Mouse (Mus musculus) myocyte (in vitro differentiated cells): ENCODE measurements around the gene A530016L24Rik.

Source experiments
- CEBPB ChIP-seq: IDR thresholded peaks from 2 replicates; pipeline ENCODE4 v1.6.1; 2011; ENCODE audit warnings: mild to moderate bottlenecking, moderate library complexity; ENCODE audit not compliant: poor library complexity, insufficient read depth, severe bottlenecking
- E2F4 ChIP-seq: IDR thresholded peaks from one replicate; pipeline ENCODE4 v1.6.1; 2011; ENCODE audit warnings: mild to moderate bottlenecking, control low read depth, moderate library complexity; ENCODE audit not compliant: insufficient read depth
- MAX ChIP-seq: IDR thresholded peaks from one replicate; pipeline ENCODE4 v1.6.1; 2011; ENCODE audit warnings: low read depth, mild to moderate bottlenecking, control low read depth
- MYOD1 ChIP-seq, 3 experiments: IDR thresholded peaks; one replicate each; pipeline ENCODE4 v1.6.1; 2011; ENCODE audit warnings: control low read depth in 2 of 3, low read depth in 2 of 3, mild to moderate bottlenecking in 2 of 3, moderate library complexity in 1 of 3; ENCODE audit not compliant: insufficient read length in 2 of 3, control insufficient read depth in 1 of 3
- MYOG ChIP-seq, 3 experiments: IDR thresholded peaks; one replicate each; pipeline ENCODE4 v1.6.1; 2011; ENCODE audit warnings: control low read depth in 2 of 3, low read depth in 2 of 3, mild to moderate bottlenecking in 2 of 3; ENCODE audit not compliant: insufficient read length in 2 of 3, control insufficient read depth in 1 of 3, insufficient read depth in 1 of 3
- POLR2A ChIP-seq: IDR thresholded peaks from one replicate; pipeline ENCODE4 v1.6.1; 2011; ENCODE audit warnings: low read depth, mild to moderate bottlenecking, control low read depth, moderate library complexity; ENCODE audit not compliant: insufficient read length
- POLR2AphosphoS2 ChIP-seq: IDR thresholded peaks from one replicate; pipeline ENCODE4 v1.6.1; 2011; ENCODE audit warnings: low read depth, control low read depth; ENCODE audit not compliant: insufficient read length
- REST ChIP-seq: IDR thresholded peaks from one replicate; pipeline ENCODE4 v1.6.1; 2011; ENCODE audit warnings: mild to moderate bottlenecking, control low read depth, moderate library complexity; ENCODE audit not compliant: insufficient read depth, insufficient read length
- SRF ChIP-seq: IDR thresholded peaks from one replicate; pipeline ENCODE4 v1.6.1; 2011; ENCODE audit warnings: low read depth; ENCODE audit not compliant: control insufficient read depth, insufficient read length
- TCF12 ChIP-seq: IDR thresholded peaks from one replicate; pipeline ENCODE4 v1.6.1; 2011; ENCODE audit warnings: mild to moderate bottlenecking, control low read depth; ENCODE audit not compliant: poor library complexity, insufficient read depth, severe bottlenecking
- TCF3 ChIP-seq: IDR thresholded peaks from one replicate; pipeline ENCODE4 v1.6.1; 2011; ENCODE audit warnings: low read depth, control low read depth; ENCODE audit not compliant: insufficient read length
- USF1 ChIP-seq: IDR thresholded peaks from one replicate; pipeline ENCODE4 v1.6.1; 2011; ENCODE audit warnings: low read depth, mild to moderate bottlenecking, control low read depth, moderate library complexity

GRCm38 (mm10) chr12:112518105-112518504 lies 28.9 kb downstream of the A530016L24Rik start:
- TF ChIP-seq POLR2A (no peak), MAX (no peak), USF1 (no peak), E2F4 (no peak), MYOD1 (IDR thresholded peaks at IDR 0.05; ENCODE audit: control insufficient read depth in 1 of 3, insufficient read length in 2 of 3, low read depth in 2 of 3) (no peak), SRF (no peak), POLR2AphosphoS2 (no peak), MYOG (IDR thresholded peaks at IDR 0.05; ENCODE audit: control insufficient read depth in 1 of 3, insufficient read depth in 1 of 3, insufficient read length in 2 of 3, low read depth in 2 of 3) (no peak), CEBPB (no peak), TCF3 (no peak), REST (no peak), TCF12 (no peak)
